Mouse (Mus musculus) CD4-positive, CD25-positive, alpha-beta regulatory T cell, adult 4 months (primary cell): ENCODE results near the gene Magi2. TPM values are rescaled to one million over a fixed set of nuclear protein-coding genes. Genes with fewer than 3 reads are reported as not detected.
"Not testable (repeated sequence)": the region's sequence is repeated elsewhere in the genome, so short reads cannot be mapped to it uniquely, and the experiment has no call there.

Experiments used
- ATAC-seq: one replicate; pipeline ENCODE4 v1.8.0; 2017
- polyA plus RNA-seq, 2 experiments: library from polyadenylated mRNA; unstranded; fragments of 100-300 nt; shearing (Covaris generic); gene quantifications; one replicate each; pipeline ENCODE4 v1.2.1; 2017

The Magi2 gene
- polyA plus RNA-seq, 2 experiments from 2014 or later = 0.12 to 0.38 TPM

- no peak for ATAC-seq
Measured at GRCm38 (mm10) chr5:20256933-20257332, 1030.1 kb downstream of the Magi2 start.

DNA sequence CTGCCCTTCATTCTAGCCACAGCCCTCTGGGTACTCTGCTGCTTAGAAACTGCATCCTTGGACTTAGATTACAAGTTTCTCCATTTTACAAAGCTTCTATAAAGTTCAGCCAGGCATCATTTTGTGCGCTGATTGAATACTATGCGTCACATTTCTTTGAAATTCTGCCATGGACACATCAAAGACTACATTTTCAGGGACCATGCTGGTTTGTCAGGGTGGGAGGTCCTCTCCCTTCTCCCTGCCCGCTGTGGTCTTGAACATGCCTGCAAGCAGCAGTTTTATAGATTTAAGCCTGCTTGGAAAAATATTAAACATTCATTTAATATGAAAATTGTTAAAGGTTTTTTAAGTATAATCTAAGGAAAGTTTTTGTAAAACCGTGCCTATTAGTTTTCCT, 1030.6 kb downstream of the Magi2 start:
- ATAC-seq = no peak

GRCm38 (mm10) chr5:20259719-20260118, 1032.9 kb downstream of the Magi2 start:
- ATAC-seq = no peak

GRCm38 (mm10) chr5:20272680-20273079, 1045.8 kb downstream of the Magi2 start:
- not testable (repeated sequence) for ATAC-seq

DNA sequence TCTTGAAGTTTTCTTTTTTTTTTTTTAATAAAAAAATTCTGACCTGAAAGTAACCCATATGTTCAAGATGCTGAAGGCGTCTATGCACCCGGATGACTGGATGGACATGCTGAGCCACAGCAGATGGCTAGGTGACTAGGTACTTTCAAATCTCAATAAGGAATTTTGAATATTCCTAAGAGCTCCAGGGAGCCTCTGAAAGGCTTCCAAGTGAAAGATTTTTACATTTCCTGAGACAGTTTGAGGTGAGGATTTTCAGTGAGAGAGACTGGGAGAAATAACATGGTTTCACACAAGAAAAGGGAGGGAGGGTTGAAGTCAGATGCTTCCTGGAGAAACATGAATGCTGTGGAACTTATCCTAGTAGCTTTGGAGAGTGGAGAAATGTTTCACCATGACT, 1048.8 kb downstream of the Magi2 start:
- no peak for ATAC-seq

DNA sequence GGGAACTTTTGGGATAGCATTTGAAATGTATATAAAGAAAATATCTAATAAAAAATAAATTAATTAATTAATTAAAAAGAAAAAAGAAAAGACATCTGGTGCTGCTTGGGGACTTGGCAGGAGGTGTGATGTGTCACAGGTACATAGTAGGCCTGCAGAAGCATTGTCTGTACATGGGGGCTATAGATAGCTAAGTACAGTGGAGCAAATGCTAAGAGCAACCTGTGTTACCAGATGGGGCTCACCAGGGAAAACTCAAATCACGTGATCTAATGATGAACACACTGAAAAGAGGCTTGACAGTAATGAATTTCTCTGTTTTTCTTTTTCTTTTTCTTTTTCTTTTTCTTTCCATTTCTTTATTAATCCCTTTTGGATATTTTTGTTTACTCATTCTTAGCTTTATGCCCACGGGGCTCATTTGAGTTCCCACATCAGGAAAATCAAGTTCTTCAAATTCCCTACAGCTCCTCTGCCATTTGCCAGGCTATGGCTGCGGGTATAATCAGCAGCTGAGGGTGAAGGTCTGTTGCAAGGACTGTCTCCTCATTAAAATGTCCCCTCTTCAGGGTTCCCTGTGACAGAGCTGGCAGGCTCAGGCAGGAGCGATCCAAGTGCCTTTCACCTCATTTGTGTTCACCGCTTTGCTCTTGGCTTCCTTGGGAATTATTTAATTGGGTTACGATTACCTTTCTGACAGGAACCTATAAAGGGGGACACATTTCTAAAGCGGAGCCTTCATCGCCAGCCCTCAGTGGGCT, 1058.4 kb downstream of the Magi2 start:
- ATAC-seq = no peak

GRCm38 (mm10) chr5:20294521-20294920, 1067.7 kb downstream of the Magi2 start:
- ATAC-seq = no peak

DNA sequence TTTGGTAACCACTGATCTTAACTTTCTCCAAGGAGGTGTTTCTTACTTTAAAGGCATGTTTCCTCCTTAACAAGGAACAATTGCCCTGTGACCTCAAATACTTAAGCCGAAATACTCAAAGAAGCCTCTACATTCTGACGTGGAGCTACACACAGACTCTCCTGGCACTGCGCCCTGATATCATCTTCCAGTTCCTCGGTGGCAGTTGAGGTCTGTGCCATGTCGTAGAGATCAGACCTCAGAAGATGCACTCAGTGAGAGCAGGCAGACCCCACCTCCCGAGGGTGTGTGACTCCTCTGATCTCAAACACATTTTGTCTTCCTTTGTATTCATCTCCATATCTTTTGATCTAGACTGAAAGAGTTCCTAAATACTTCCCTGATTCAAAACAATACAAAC, 1073.0 kb downstream of the Magi2 start:
- no peak for ATAC-seq

GRCm38 (mm10) chr5:20303056-20303965, 1076.5 kb downstream of the Magi2 start:
- ATAC-seq = no peak

- no peak for ATAC-seq
Measured at GRCm38 (mm10) chr5:20320970-20321369, 1094.1 kb downstream of the Magi2 start.

DNA sequence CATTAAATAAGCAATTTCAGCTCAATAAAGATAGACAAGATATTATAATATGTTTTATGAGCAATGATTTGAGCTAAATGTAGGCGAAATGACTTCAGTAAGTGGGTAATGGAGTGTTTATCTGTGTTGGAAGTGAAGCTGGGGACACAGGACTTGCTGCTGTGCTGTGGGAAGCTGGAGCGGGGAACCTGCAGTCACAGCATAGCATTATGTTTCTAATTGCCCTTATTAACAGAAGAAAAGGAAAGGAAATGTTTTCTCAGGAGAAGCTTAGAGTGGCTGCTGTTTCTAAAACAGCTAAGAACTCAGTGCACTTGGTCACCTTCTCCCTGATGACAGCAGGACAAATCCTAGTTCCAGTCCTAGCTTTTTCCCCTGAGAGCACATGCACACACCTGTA, 1098.5 kb downstream of the Magi2 start:
- no peak for ATAC-seq

GRCm38 (mm10) chr5:20328901-20329300, 1102.1 kb downstream of the Magi2 start:
- no peak for ATAC-seq

DNA sequence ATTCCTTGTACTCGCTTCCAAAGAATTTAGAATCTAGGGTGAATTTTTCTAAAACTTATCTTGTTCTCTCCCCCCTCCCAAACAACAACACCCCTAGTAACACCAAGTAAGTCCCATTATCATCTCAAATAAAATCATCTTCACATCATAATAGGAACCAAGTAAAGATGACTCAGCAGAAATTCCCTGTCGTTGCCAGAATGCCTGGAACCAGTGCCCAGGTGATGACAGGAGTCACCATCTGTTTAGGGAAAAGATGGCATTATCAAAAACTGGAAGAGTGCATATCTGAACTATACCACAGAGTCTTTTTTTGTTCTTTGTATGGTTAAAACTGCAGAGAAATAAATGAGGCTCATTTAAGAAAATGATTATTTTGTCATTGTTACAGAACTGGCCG, 1103.2 kb downstream of the Magi2 start:
- no peak for ATAC-seq

- ATAC-seq = peak; percentile 96
Measured at GRCm38 (mm10) chr5:20332574-20332973, 1105.7 kb downstream of the Magi2 start.

- ATAC-seq = no peak
Measured at GRCm38 (mm10) chr5:20334549-20334948, 1107.7 kb downstream of the Magi2 start.

DNA sequence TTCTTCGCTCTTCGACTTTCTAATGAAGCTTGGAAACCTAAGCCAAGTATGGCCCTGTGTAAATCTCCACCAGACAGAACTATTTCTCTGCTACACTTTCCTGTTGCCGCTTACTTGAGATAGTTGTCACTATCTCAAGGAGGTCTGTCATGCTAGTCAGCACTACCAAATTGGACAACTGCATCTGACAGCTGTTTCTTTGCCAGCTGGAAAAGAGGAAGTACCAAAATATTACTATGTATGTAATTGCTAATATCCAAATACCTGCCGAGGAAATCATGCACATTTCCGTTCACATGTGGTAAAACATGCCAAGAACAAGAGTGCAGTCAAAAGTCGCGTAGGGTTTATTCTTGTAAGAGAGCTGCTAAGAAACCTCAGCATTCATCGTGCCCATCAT, 1126.1 kb downstream of the Magi2 start:
- no peak for ATAC-seq

DNA sequence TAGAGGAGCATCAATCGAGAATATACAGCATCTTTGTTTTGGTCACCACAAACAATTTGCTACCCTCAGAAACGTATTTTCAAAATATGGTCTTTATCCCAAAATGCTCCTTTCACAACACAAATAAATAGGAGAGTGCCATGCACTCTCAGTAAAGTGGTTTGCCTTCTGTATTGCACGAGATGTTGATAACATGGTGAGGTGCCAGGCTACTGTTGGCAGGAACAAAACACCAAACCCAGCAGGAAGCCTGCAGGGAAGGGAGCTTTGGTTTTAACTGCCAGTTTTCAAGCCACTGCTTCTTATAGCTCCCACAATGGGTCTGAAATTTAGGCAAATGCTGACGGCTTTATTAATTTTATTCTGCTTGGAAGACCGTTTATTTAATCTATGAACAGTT, 1131.6 kb downstream of the Magi2 start:
- ATAC-seq = no peak

DNA sequence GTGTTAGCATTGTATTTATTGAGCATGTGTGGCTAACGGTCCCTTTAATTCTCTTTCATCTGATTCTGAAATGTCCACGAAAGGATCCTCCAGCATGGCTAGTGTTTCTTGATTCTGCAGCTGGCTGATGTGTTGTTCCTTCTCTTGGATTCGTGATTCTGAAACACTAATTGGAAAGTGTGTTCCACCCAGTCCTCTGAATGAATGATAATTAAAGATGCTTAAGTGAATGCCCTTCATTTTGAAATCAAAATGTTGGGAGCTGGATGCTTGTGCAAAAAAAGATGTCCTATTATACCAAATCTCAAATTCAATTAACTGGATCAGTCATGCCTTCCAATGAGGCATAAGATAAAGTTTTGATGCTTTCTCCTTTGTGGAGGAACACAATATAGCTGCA, 1132.2 kb downstream of the Magi2 start:
- no peak for ATAC-seq

- ATAC-seq = peak; percentile 74
Measured at GRCm38 (mm10) chr5:20362154-20362553, 1135.3 kb downstream of the Magi2 start.

GRCm38 (mm10) chr5:20363216-20363615, 1136.4 kb downstream of the Magi2 start:
- ATAC-seq = no peak

DNA sequence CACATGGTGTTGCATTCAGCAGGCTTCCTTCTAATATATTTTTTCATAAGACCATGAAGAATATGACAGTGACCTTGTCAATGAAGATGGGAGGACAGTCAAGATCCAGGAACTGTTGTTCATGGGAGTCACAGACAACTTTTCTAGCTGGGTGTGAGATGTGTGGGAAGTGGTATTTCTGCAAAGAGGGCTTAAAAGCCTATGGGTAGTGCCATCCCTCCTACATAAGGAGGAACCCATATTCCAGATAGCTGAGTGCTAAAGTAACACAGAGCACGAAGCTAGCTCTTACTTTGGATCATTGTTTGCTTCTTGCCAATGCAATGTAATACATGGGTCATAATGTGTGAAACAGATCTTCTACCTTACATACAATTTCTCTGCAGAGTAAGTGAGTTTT, 1146.8 kb downstream of the Magi2 start:
- ATAC-seq = no peak

DNA sequence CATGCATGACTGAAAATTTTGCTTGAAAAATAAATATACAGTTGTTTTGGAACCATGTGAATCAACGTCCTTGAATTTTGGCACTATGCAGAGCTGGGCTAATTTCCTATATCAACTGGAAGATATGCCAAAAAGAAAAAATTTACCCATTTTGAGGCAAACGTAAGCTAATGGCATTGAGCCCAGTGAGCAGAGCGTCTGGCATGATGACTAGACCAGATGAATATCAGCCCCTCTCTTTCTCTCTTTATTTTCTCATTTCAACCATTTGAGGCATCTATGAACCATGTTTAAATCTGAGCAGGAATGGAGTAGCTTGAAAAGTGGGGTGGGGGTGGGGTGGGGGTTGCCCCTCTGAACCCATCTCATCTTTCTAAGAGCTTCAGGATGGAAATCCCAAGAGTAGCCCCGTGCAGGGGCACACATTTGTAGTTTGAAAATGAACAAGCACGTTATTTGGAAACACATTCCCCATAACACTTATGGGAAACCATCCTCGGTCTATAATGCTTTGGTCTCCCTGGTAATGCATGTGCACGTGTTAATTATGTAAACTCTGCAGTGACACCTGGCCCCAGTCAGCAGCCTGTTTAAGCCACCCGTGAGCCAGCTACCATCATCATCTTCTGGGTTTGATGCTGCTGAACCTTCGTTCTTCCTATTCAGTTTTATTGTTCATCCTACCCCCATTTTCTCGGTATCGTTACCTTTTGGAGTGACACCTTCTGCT, 1151.4 kb downstream of the Magi2 start:
- no peak for ATAC-seq

- no peak for ATAC-seq
Measured at GRCm38 (mm10) chr5:20404533-20404932, 1177.7 kb downstream of the Magi2 start.
